Mouse (Mus musculus): Measurements from ENCODE around the gene Lamp3.
"Not testable (repeated sequence)": the region's sequence is repeated elsewhere in the genome, so short reads cannot be mapped to it uniquely, and the experiment has no call there.

The Lamp3 gene

DNA sequence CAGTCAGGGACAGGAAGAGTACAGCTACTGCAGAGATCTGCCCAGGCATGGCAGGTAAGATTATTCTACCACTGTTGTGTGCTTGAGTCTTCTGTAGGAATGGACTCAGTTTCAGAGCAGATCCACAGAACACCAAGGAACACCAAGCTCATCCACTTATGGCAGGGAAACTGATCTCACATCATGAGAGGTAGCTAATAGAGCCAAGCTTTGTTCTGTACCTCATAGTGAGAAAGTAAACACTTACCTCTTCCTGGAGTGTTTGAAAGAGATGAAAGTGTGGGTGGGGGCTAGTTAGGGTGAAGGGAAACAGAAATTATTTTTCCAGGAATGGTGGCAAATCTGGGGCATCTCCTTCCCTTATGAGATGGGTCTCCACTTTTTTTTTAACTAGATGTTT lies at the start of gene Lamp3:
Gene Lamp3, minus strand, starts transcription at position 160 of the 400 bp plus-strand sequence.
- in situ Hi-C loops (cut with MboI, MseI) = no loop called here

DNA sequence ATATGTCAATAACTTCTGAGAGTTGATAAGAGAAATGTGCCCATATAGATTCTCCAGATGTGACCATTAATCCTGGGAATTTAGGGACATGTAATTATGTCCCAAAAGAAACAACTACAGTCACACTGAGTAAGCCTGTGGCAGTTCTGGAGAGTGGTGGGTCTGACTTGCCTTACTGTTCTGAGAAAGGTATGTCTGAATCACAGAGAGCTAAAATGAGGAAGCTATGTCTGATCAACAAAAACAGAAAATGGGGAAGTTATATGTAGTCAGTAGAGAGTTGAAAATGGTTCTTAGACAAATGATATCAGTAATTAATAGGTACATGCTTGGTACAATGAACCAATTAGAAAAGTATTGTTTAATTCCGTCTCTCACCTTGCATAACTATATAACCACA lies 26.7 kb upstream of the Lamp3 start:
- in situ Hi-C loops (cut with MboI, MseI) = no loop called here

DNA sequence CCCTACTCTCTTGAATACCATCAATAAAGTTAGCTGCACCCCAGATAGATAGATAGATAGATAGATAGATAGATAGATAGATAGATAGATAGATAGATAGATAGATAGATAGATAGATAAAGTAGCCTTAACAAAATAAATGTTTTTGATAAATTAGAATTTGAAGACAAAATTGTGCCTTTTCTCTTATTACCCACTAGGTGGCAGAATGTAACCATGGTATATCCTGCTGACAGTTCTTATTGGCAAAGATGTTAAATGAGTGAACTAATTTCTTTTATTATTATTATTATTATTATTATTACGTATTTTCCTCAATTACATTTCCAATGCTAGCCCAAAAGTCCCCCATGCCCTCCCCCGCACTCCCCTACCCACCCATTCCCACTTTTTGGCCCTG lies 18.0 kb upstream of the Lamp3 start:
- in situ Hi-C loops (cut with MboI, MseI) = loop anchor here (5.0 to 10.0 kb wide), 2 partner anchors 128 to 461 kb away; no protein-coding TSS in a partner anchor

DNA sequence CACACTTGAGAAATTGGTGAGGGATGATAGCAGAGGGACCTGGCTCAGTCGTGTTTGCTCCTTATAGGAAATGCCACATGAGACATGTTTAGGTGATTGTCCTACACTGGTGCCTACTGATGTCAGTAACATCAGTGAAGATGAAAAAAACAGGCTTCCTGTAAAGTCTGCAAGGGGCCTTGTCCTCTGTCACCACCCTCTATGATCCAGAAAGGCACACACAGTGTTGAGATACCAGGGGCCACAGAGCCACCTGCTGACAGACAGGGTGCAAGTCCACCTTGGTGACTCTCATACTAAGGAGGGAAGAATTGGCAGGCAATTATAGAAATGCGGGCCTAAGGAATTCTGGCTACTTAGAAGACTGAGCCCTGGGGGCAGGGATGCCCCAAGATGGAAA lies 14.8 kb upstream of the Lamp3 start:
- in situ Hi-C loops (cut with MboI, MseI) = loop anchor here (5.0 to 10.0 kb wide), 2 partner anchors 131 to 464 kb away; no protein-coding TSS in a partner anchor

DNA sequence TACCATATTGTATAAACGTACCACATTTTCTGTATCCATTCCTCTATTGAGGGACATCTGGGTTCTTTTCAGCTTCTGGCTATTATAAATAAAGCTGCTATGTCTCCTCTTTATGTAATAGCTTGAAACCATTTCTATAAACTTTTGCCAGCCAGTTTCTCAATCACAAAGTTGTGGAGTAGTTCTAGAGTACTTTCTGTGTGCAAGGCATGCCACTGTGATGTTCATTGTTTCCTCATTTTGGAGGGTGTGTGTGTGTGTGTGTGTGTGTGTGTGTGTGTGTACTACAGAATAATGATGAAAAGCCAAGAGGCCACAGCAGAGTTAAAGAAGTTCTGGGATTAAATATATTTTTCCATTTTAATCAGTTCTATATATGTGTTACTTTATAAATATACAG lies 1.2 kb upstream of the Lamp3 start:
- in situ Hi-C loops (cut with MboI, MseI) = no loop called here

DNA sequence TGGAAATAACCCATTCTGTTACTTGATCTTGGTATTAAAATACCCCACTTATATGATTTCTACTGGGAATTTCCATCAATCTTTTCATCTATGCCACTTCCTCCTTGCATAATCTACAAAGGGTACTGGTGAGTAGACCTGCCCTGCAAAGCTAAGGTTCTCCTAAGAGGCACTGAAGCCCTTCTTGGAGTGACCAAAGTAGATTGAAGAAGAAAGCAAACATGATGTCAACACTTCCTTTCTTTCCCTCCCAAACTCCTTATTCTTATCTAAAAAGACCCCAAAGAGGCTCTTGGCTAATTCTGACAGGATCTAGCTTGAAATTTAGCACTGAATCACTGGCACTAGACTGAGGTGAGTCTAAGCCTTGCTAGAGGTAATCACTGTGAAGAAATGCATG lies 7.0 kb downstream of the Lamp3 start:
- in situ Hi-C loops (cut with MboI, MseI) = no loop called here

DNA sequence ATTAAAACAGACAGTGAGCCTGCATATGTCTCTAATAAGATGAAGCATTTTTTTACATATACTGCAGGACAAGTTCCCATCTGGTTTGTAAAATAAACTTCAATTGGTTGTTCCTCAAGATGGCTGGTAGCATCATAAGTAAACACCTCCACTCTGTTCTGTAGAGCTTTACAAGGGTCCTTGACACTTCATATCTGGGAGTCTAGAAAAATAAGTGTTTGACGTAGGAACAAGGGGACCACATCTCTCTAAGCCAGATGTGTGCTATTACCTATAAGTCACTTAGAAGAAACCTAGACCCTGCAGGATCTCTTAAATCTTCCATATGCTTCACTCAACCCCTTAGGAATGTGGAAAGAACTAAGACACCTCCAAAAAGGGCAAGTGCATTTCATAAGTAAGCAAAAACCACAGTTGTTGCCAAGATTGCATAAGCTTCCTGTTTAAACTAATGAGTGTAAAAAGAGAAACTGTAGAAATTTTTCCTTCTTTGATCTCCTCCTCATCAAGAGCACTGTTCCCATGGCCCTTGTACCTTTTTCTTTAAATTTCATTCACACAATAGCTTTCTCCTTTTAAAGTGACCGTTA lies 35.3 kb downstream of the Lamp3 start:
- in situ Hi-C loops (cut with MboI, MseI) = no loop called here

DNA sequence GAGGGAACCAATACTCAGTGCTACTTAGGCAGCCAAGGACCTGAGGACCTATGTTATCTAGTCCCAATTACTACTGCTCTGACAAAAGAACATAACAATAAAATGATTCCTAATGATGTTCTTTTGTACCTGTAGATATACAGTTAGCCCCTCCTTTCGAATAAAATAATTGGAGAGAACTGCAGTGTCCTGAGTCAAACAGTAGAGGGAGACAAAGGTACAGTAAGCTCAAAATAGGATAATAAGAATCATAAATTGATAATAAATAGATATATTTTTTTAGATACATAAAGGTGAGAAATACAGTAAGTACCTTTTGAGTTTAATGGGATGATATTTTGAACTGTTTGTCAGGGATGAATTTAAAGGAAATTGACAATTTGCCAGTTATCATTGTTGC lies 39.9 kb downstream of the Lamp3 start:
- in situ Hi-C loops (cut with MboI, MseI) = no loop called here

DNA sequence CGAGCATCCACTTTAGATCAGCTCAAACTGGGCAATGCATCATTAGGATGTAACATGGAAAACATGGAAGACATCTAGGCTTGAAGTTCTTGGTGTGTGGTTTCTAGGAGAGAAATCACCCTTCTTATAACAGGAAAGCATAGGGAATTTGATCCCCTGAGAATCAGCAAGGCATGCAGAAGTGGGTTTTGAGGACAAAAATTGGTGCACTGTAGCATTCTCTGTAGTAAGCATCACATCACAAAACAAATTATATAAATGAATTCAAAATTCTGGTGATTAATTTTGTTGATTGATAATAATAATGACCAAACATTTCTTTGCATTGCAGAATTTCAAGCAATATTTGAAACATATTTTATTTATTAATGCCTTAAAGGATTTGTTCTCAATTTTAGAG lies 76.4 kb downstream of the Lamp3 start, which contains the start of gene Olfr171:
Gene Olfr171, minus strand, starts transcription at position 101 of the 400 bp plus-strand sequence.
- in situ Hi-C loops (cut with MboI, MseI) = loop anchor here (25.0 kb wide), 1 partner anchor 1732 kb away; no protein-coding TSS in a partner anchor

DNA sequence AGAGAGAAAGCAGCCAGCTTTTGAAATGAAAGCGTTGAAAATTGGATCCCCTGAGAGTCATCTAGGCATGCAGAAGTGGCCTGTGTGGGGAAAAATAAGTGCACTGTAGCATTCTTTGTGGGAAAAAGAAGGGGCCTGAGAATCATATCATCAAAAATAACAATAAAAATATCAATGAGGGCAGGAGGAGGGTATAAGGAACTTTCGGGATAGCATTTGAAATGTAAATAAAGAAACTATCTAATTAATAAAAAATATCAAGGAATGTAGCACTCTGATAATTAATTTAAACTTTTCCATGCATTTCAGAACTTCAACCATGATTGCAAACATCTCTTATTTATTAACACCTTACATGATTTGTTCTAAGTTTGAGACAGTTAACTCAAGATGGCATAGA lies 94.4 kb downstream of the Lamp3 start, which contains the start of gene Olfr170:
Gene Olfr170, minus strand, starts transcription at position 101 of the 400 bp plus-strand sequence.
- in situ Hi-C loops (cut with MboI, MseI) = not testable (repeated sequence)
